Mouse (Mus musculus) erythroblast, embryonic 14.5 days (primary cell): ENCODE measurements at regions not wholly inside any gene's neighbourhood (a gene's known extent, or its start where the extent isn't known, plus 50 kb on each side); places are given as distances from the start of the nearest gene placed in this dataset.
"Not testable (repeated sequence)": the region's sequence is repeated elsewhere in the genome, so short reads cannot be mapped to it uniquely, and the experiment has no call there.

ENCODE experiments used
- H3K27me3 ChIP-seq: 2 replicates; pipeline ENCODE4 v1.6.1; 2012; ENCODE audit warnings: inconsistent platforms; ENCODE audit not compliant: control insufficient read depth
- H3K36me3 ChIP-seq: 2 replicates; pipeline ENCODE4 v1.6.1; 2012; ENCODE audit warnings: mild to moderate bottlenecking, inconsistent platforms; ENCODE audit not compliant: control insufficient read depth
- H3K4me1 ChIP-seq: 2 replicates; pipeline ENCODE4 v1.6.1; 2012; ENCODE audit warnings: inconsistent platforms; ENCODE audit not compliant: control insufficient read depth
- H3K4me3 ChIP-seq: replicated peaks from 2 replicates; pipeline ENCODE3; 2012; ENCODE audit warnings: moderate library complexity, mild to moderate bottlenecking, inconsistent platforms
- H3K9me3 ChIP-seq: 2 replicates; pipeline ENCODE4 v1.6.1; 2012; ENCODE audit warnings: low read length, inconsistent platforms, mixed read lengths; ENCODE audit not compliant: control insufficient read depth
- GATA1 ChIP-seq: IDR thresholded peaks from 2 replicates; pipeline ENCODE4 v1.6.1; 2012; ENCODE audit warnings: low read length, inconsistent platforms, mixed read lengths
- TAL1 ChIP-seq: IDR thresholded peaks from 3 replicates; pipeline ENCODE4 v1.6.1; 2012; ENCODE audit warnings: low read length, inconsistent platforms, mixed read lengths

DNA sequence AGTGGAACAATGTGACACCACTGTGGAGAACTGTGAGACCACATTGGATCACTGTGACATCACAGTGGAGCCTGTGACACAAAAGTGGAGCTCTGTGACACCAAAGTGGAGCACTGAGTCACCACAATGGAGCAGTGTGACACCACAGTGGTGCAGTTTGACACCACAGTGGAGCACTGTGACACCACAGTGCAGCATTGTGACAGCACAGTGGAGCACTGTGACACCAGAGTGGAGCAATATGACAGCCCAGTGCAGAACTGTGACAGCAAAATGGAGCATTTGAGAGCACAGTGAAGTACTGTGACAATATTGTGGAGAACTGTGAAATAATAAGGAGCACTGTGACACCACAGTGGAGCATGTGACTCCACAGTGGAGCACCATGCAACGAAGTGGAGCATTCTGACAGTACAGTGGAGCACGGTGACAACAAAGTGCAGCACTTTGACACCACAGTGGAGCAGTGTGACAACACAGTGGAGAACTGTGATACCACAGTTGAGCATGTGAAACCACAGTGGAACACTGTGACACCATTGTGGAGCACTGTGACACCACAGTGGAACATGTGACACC, 105.0 kb upstream of the Vmn1r2 start:
- no peaks in the 10 kb centered on the region for H3K36me3 ChIP-seq
- H3K27me3 ChIP-seq: no peaks in the 10 kb centered on the region
- no peaks in the 10 kb centered on the region for H3K4me1 ChIP-seq
- H3K4me3 ChIP-seq: no peak overlapping the region
- no peak for TF ChIP-seq GATA1
- no peak for TF ChIP-seq TAL1
- H3K9me3 ChIP-seq: peaks cover 75% of the 10 kb centered on the region

DNA sequence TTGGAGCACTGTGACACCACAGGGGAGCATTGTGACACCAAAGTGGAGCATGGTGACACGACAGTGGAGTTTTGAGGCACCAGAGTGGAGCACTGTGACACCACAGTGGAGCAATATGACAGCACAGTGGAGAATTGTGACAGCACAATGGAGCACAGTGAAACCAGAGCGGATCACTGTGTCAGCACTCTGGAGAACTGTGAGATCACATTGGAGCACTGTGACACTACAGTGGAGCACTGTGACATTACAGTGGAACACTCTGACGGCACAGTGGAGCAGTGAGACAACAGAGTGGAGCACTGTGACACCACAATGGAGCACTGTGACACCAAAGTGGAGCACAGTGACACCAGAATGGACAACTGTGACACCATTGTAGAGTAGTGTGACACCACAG, 103.2 kb upstream of the Vmn1r2 start:
- H3K36me3 ChIP-seq: no peaks in the 10 kb centered on the region
- H3K9me3 ChIP-seq: peaks cover 86% of the 10 kb centered on the region
- H3K4me3 ChIP-seq: no peak overlapping the region
- TF ChIP-seq TAL1 (no peak; the same call in 2 of the 3 replicates), GATA1 (no peak)
- H3K27me3 ChIP-seq: no peaks in the 10 kb centered on the region
- H3K4me1 ChIP-seq: no peaks in the 10 kb centered on the region

DNA sequence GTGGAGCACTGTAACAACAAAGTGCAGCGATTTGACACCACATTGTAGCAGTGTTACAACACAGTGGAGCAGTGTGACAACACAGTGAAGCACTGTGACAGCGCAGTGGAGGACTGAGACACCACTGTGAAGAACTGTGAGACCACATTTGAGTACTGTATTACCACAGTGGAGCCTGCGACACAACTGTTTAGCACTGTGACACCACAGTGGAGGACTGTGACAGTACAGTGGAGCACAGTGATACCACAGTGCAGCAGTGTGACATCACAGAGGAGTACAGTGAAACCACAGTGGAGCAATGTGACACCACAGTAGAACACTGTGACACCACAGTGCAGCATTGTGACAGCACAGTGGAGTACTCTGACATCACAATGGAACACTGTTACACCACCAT, 102.5 kb upstream of the Vmn1r2 start:
- H3K9me3 ChIP-seq: peaks cover 86% of the 10 kb centered on the region

GRCm38 (mm10) chr4:3065335-3065734, 101.8 kb upstream of the Vmn1r2 start:
- H3K4me3 ChIP-seq, H3K4me1 ChIP-seq, H3K36me3 ChIP-seq, H3K27me3 ChIP-seq: not testable (repeated sequence)
- H3K9me3 ChIP-seq: peaks cover 86% of the 10 kb centered on the region

More for the DNA sequence above, 102.5 kb upstream of the Vmn1r2 start:
- TF ChIP-seq TAL1 (no peak), GATA1 (no peak)
- Histone ChIP-seq H3K4me3 (no peak overlapping the region), H3K36me3 (no peaks in the 10 kb centered on the region), H3K27me3 (no peaks in the 10 kb centered on the region), H3K4me1 (no peaks in the 10 kb centered on the region)

- H3K27me3 ChIP-seq: no peaks in the 10 kb centered on the region
- no peak overlapping the region for H3K4me3 ChIP-seq
- H3K4me1 ChIP-seq: no peaks in the 10 kb centered on the region
- H3K9me3 ChIP-seq: peaks cover 94% of the 10 kb centered on the region
- H3K36me3 ChIP-seq: no peaks in the 10 kb centered on the region
- TF ChIP-seq TAL1 (no peak), GATA1 (no peak)
These were observed 100.9 kb upstream of the Vmn1r2 start for GRCm38 (mm10) chr4:3066051-3066736.

DNA sequence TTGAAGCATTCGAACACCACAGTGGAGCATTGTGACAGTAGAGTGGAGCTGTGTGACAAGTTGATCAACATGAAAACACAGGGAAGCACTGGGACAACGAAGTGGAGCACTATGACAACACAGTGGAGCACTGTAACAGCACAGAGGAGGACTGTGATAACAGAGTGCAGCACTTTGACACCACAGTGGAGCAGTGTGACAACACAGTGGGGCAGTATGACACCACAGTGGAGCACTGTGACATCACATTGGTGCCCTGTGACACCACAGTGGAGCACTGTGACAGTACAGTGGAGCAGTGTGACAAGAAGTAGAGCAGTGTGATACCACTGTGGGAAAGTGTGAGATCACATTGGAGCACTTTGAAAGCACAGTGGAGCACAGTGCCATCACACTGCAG, 99.9 kb upstream of the Vmn1r2 start:
- H3K4me3 ChIP-seq: no peak overlapping the region
- H3K4me1 ChIP-seq: no peaks in the 10 kb centered on the region
- no peaks in the 10 kb centered on the region for H3K36me3 ChIP-seq
- H3K9me3 ChIP-seq: peaks cover 91% of the 10 kb centered on the region
- no peaks in the 10 kb centered on the region for H3K27me3 ChIP-seq
- TF ChIP-seq TAL1 (no peak; the same call in 2 of the 3 replicates), GATA1 (no peak)

- H3K27me3 ChIP-seq: no peaks in the 10 kb centered on the region
- TF ChIP-seq TAL1: no peak
- no peak for TF ChIP-seq GATA1
- peaks cover 91% of the 10 kb centered on the region for H3K9me3 ChIP-seq
- H3K4me3 ChIP-seq: no peak overlapping the region
- no peaks in the 10 kb centered on the region for H3K4me1 ChIP-seq
- H3K36me3 ChIP-seq: no peaks in the 10 kb centered on the region
These were observed 99.5 kb upstream of the Vmn1r2 start for GRCm38 (mm10) chr4:3067666-3068065.

- TF ChIP-seq TAL1 (no peak), GATA1 (no peak)
- Histone ChIP-seq H3K4me3 (no peak overlapping the region), H3K27me3 (no peaks in the 10 kb centered on the region), H3K4me1 (no peaks in the 10 kb centered on the region), H3K9me3 (peaks cover 82% of the 10 kb centered on the region), H3K36me3 (no peaks in the 10 kb centered on the region)
These were observed 98.6 kb upstream of the Vmn1r2 start for GRCm38 (mm10) chr4:3068306-3069223.

- no peak overlapping the region for H3K4me3 ChIP-seq
- TF ChIP-seq TAL1 (no peak), GATA1 (no peak)
- H3K36me3 ChIP-seq: no peaks in the 10 kb centered on the region
- peaks cover 74% of the 10 kb centered on the region for H3K9me3 ChIP-seq
- no peaks in the 10 kb centered on the region for H3K4me1 ChIP-seq
- no peaks in the 10 kb centered on the region for H3K27me3 ChIP-seq
These were observed 97.8 kb upstream of the Vmn1r2 start for GRCm38 (mm10) chr4:3069341-3069740.

GRCm38 (mm10) chr4:3071326-3071725, 95.8 kb upstream of the Vmn1r2 start:
- H3K36me3 ChIP-seq, H3K4me3 ChIP-seq, H3K27me3 ChIP-seq, H3K4me1 ChIP-seq: not testable (repeated sequence)
- peaks cover 54% of the 10 kb centered on the region for H3K9me3 ChIP-seq
